Mouse (Mus musculus): ENCODE data around the gene Bmf.

GRCm38 (mm10) chr2:118497890-118498289 lies 51.6 kb downstream of the Bmf start:
- TF ChIP-seq GATA1 (IDR thresholded peaks at IDR 0.05; ENCODE audit: borderline replicate concordance, low read length) (no peak), FLI1 (IDR thresholded peaks at IDR 0.05; ENCODE audit: low read length) (no peak)
